Mouse (Mus musculus) cerebellum, postnatal 10 days (tissue): ENCODE measurements around the gene Wwtr1.
A peak's percentile ranks its signal among the peaks of the same experiment; 100 is the strongest.

Source experiments
- DNase-seq, 2 experiments: peaks; one replicate each; pipeline ENCODE4 v3.0.0; 2021; ENCODE audit warnings: mixed read lengths in 2 of 2

The Wwtr1 gene

GRCm38 (mm10) chr3:57440956-57441355 lies 134.8 kb downstream of the Wwtr1 start:
- DNase-seq, result no peak

GRCm38 (mm10) chr3:57435364-57435763 lies 140.3 kb downstream of the Wwtr1 start:
- no peak for DNase-seq

GRCm38 (mm10) chr3:57431706-57432105 lies 144.0 kb downstream of the Wwtr1 start:
- DNase-seq, result no peak

- no peak for DNase-seq
Measured at GRCm38 (mm10) chr3:57429486-57429885, 146.2 kb downstream of the Wwtr1 start.

- DNase-seq, result no peak
Measured at GRCm38 (mm10) chr3:57428682-57429464, 146.8 kb downstream of the Wwtr1 start.

GRCm38 (mm10) chr3:57426351-57426750 lies 149.4 kb downstream of the Wwtr1 start:
- peak; percentile 33 to 49 for DNase-seq

- DNase-seq, result peak; percentile 7 to 11
Measured at GRCm38 (mm10) chr3:57425089-57425730, 150.5 kb downstream of the Wwtr1 start, which contains the start of gene Tm4sf4. TSS of gene Tm4sf4 (plus strand) at chr3:57425314.

- DNase-seq, result no peak
Measured at GRCm38 (mm10) chr3:57420660-57421059, 155.1 kb downstream of the Wwtr1 start.

GRCm38 (mm10) chr3:57420233-57420632 lies 155.5 kb downstream of the Wwtr1 start:
- no peak for DNase-seq

- DNase-seq, result no peak
Measured at GRCm38 (mm10) chr3:57411535-57411934, 164.2 kb downstream of the Wwtr1 start.
